Mouse (Mus musculus) gonadal fat pad, adult 2 months (tissue): ENCODE measurements around the gene Tprgl. TPM values are rescaled to one million over a fixed set of nuclear protein-coding genes. Genes with fewer than 3 reads are reported as not detected.

ENCODE experiments used
- DNase-seq: peaks from one replicate; pipeline ENCODE4 v3.0.0-alpha.2; 2012; ENCODE audit warnings: low read depth
- polyA plus RNA-seq: library from polyadenylated mRNA; depleted of rRNA; stranded (reverse); fragments of >200 nt; gene quantifications from 2 replicates; pipeline ENCODE4 v1.2.3, GENCODE M21; 2012

The Tprgl gene
- polyA plus RNA-seq, 1 experiment, result 174 TPM

DNA sequence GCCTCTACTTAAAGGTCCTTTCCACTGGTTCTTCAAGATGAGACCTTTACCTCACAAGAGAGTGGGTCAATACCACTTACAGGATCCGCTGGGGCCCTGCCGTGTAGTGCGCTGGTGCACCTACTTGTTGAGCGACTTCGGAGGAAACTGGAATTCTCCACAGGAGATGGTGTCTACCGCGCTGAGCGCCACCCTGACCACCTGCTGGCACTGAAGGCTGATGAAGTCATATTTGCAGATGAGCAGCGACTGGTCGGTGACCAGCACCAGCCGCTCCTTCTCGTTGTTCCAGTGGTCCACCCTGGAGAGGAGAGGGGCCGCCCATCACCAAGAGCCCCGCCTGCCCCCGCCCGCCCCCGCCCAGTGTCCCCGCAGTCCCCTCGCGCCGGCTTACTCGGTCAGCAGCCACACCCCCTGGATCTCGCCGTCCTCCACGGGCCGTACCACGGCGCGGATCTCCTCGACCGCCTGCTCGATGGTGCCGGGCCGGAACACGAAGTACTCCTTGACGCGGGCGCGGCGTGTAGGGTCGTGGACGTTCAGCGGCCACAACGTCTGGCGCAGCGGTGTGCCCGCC is 417 bp downstream of the Tprgl start:
- DNase-seq, result no peak

DNA sequence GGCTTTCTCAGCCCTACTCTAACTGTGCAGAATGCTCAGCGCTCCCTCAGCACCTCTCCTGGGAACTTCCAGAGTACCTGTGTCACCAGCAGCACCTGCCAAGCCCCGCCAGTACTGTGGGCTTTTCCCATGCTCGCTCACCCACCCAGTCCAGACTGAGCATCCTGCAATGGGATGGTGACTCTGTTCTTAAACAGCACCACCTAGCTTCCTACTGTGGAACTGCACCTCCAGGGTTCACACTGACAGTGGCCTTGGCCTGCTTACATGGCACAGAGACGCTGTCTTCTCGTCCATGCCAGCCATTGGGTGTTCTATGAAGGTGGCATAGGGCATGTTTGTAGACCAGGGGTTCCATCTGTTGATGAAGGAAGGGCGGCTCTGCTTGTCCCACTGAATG is 1.5 kb downstream of the Tprgl start:
- DNase-seq, result no peak

DNA sequence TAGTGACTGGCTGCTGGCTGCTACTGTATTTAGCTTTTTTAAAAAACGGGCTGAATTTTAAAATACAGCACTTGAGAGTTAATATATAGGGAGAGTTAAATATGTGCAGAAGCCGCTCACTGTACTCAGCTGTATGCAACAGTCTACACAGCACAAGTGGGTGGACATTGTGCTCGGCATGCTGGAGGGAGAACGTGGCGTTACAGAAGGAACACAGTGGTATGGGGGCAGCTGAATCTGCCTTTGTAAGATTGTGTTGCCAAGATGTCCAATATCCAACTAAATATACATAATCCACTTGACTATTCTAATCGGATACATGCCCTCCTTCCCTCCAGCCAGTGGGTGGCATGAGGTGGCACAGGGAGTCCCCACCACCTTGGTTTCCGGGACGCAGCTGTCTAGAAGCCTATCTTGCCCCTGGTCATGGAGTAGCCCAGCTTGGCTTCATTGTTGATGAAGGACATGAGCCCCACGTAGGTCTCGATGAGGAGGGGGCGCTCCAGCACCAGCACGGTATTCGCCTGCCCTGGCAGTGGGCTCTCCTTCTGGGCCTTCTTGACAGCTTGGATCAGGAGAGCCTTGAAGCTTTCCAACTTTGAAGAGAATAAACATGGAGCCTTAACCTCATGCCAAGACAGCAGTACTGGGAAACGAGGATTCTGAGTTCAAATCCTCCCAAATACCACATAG is 2.4 kb downstream of the Tprgl start:
- DNase-seq, result no peak

DNA sequence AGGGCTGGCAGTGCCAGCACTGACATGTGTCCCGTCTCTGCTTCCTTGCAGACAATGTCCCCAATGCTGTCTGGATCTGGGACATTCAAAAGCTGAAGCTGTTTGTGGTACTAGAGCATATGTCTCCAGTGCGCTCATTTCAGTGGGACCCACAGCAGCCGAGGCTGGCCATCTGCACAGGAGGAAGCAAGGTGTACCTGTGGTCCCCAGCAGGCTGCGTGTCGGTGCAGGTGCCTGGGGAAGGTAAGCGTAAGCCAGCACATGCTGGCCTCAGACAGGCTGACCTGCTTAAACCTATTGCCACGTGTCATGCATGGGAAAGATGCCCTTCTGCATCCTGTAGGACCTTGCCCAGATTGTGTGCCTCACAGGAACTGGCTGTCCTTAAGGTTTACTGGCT is 4.4 kb downstream of the Tprgl start:
- no peak for DNase-seq

DNA sequence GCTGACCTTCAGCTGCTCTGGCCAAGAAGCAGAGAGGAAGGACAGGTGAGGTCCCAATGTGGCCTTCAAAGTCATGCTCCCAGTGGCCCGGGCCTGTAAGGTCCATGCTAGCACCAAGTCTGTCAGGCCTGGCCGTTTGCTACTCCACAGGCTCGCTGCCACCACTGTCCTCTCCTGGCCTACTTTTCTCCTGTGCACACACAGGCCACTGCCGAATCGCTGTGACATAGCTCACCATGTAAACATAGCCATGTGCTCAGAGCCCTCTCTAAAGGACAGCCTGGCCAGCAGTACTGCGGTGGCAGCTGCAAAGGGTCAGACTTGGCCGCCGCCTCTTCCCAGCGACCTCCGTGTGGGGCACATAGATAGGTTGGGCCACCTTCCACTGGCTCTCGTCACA is 6.4 kb downstream of the Tprgl start:
- DNase-seq, result no peak

DNA sequence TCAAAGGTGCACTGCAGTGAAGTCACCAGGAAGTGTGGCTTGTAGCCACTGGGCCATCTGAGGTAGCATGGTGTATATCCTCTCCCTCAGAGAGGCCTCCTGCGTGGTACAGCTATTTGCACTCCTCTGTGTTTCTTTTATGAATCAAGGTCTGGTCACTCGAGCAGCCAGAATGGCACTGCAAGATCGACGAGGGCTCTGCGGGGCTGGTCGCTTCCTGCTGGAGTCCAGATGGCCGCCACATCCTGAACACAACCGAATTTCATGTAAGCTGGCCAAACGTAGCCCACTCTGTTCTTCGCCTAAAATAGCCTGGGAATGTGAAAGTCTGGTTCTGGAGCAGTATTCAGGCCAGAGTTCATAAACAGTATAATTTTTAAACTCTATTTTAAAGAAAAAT is 14.1 kb downstream of the Tprgl start:
- no peak for DNase-seq

DNA sequence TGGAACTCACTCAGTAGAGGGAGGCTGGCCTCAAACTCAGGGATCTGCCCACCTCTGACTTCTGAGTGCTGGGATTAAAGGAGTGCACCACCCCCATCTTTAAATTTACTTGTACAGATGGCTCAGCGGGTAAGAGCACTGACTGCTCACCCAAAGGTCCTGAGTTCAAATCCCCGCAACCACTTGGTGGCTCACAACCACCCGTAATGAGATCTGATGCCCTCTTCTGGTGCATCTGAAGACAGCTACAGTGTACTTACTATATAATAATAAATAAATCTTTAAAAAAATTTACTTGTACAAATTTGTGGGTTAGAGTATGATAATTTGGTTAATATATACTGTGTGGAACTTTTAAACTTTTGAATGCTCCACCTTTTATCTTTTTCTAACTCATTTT is 15.8 kb downstream of the Tprgl start:
- DNase-seq, result no peak

DNA sequence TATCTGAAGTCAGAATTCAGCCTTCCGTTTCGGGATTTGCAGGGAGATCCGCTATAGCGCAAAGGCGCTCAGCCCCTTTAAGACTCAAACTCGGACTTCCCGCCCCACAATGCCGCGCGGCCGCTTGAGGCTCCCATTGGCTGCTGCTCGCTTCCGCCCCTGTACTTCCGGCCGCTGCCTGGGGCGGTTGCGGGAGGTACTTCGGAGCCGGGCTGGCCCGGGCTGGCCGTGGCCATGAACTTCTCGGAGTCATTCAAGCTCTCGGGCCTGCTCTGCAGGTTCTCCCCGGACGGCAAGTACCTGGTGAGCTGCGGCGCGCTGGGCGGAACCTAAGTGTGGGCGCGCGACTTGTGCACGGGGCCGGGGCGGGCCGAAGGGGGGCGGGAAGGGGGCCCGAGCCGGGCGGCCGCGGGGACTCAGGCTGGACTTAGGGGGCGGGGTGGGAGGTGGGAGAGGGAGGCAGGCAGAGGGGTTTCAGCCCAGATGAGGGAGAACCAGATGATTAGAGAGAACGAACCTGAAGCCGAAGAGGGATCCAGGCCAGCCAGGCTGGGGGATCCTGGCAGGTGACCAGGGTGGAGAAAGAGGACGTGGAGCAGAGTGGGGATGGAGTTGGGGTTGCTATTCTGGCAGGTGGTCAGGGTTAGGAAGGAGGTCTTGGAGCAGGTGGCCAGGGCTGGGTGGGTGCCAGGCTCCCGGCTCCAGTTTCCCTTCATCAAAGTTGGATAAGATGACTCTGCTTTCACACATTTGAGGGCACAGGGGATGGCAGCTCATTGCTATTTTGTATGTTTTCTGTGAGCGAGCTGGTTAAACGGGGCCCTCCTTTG is 18.0 kb downstream of the Tprgl start, which contains the start of gene Wrap73:
Gene Wrap73 (plus strand): TSS at position 162 of the 830 bp plus-strand sequence.
- no peak for DNase-seq

DNA sequence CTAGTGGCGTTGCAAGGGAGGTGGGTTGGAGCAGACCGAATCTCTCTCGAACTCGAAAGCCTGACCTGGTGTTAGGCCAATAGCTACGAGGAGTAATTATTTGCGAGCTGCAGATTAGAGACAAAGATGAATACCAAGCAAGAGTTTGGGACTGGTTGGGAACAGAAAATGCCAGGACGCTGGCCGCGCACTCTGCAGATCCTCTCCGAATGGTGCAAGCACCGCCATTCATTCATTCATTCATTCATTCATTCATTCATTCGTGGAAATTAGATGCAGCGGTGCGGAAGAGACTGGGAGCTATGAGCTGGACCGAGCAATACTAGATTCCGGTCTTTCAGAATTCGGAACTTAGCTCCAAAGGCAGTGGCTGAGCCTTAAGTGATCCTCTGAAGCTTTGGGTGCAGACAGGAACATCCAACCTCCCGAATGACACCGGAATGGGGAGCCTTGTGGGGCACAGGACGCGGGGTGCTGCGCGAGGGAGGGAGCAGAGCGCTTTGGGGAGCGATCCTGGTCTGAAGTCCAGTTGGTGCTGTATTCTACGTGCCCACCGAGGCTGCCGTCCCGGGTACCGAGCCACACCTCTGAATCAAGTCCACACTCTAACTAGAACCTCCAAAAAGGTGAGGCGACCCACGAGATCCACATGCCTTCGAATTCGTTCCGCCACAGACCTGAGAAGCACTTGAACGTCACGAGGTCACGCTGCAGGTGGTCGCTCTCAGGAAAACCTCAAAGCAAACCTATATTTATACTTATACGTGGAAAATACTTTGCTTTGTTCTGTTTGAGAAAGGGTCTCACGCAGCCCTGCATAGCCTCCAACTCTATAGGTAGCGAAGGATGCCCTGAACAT is 19.2 kb downstream of the Tprgl start:
- DNase-seq, result no peak

DNA sequence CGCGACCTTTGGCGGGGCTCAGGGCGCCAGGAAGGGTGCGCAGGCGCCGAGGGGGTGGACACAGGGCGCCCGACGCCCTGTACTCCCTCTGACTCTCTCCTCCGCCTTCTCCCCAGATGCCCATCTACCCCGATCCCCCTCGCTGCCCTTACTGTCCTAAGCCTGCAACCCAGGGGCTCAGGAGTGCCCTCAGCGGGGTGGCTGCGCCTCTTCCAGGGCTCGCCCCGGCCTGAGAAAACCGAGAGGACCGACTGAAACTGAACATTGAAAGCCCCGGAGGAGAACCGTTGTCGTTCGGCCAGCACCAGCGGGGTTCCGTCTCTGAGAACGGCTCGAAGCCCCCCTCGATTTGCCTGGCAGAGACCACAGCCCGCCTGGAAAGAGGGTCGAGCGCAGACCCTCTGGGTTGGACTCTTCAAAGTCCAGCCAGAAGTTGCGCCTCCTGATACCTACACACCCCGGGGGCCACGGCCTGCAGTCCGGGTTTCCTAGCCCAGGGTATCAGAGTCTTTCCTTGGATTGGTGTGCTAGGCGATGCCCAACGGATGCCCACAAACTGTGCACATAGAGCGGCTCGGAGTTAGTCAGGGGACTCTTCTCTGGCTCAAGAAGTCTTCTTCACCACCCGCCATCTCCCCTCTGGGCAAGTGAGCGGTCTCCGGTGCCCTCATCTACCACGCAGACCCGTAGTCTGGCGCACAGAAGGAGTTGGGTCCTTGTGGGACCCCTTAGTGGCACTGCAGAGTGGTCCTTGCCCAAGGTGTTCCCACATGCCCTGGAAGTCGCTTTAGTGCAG is 20.1 kb downstream of the Tprgl start:
- no peak for DNase-seq

DNA sequence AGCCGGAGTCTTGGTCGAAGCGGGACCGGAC is 20.5 kb downstream of the Tprgl start, which contains the start of gene Trp73:
Gene Trp73 (minus strand): TSS at position 27 of the 31 bp plus-strand sequence.
- DNase-seq, result no peak

DNA sequence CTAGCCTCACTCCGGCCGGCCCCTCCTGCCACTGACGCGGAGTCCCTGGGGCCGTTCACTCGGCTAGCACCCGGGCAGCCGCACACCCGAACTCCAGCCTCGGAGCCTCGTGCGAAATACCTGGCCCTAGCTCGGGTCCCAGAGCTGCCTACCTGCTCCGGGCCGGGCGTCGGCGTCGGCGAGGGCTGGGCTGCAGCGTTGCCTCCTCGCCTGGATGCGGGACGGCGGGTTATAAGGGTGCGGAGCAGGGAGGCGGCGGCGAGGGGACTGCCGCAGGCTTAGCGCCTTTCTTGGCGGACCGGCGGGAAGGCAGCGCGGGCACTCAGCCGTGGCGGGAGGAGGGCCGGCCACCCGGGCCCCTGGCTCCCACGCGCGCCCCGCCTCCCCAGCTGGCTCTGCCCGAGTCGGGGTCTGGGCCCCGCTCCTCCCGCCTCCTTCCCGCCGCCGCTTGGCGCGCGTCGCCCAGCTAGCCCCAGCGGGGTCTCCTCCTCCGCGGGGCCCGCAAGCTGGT is 20.7 kb downstream of the Tprgl start:
- no peak for DNase-seq

DNA sequence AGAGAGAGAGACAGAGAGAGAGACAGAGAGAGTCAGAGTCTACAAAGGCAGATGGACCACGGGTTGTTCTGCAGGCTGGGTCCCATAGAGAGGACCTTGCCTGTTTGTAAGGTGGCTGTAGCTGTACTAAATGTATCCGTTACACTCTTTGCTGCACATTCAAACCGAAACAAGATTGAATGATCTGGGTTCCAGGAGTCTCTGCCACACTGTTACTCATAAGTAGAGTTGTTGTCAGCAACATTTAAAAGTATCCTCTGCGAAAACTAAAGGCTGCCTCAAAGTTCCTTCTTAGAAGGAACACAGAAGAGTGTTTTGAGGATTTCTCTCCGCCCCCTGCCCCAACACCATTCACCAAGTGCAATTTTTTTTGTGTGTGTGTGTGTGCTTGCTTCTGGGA is 23.3 kb downstream of the Tprgl start:
- DNase-seq, result no peak

DNA sequence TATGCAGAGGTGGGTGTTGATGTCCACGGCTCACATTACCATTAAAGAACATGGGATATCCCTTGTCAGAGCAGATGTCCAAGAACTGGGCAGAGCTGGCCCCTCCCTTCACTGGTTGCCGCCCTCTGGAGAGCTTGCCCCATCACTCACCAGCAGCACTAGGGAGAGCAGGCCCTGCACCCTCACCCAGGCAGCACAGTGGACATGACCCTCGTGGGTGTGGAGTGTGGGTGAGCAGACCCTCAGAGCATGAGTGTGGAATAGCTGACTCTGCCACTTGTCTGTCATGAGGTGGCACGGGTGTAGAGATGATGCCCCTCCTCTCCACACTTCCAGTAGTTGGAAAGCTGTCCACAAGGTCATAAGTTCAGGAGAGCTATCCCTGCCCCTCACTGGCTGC is 25.7 kb downstream of the Tprgl start:
- DNase-seq, result no peak

DNA sequence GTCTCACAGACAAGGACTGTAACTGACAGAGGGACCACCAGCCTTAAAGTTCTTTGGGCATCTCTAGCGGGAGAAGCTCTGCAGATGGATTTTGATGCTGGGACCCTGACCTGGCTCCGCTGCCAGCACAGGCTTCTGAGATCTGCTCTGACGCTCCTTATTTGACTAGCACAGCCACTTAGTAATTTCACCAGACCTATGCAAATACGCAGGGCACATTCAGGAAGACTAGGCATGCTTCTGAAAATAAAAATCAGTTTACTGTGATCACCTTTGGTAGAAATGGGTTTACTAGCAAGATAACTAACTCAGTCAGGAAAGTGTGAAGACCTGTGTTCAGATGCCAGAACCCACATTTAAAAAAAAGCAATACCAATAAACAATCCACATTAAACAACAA is 28.6 kb downstream of the Tprgl start:
- no peak for DNase-seq

DNA sequence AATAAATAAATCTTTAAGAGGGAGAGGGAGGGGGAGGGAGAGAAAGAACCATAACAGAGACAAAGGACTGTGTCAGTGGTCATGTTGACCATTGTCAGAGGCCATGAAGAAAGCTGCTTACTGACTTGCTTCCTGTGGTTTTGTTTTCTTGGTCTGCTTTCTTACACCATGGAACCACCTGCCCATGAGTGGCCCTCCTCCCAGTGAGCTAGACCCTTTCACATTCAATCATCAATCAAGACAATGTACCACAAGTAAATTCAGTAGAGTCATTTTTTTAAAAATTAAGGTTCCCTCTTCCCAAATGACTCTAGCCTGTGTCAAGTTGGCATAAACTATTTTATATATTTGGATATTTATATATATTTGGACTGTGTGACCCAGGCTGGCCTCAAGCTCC is 30.5 kb downstream of the Tprgl start:
- no peak for DNase-seq

DNA sequence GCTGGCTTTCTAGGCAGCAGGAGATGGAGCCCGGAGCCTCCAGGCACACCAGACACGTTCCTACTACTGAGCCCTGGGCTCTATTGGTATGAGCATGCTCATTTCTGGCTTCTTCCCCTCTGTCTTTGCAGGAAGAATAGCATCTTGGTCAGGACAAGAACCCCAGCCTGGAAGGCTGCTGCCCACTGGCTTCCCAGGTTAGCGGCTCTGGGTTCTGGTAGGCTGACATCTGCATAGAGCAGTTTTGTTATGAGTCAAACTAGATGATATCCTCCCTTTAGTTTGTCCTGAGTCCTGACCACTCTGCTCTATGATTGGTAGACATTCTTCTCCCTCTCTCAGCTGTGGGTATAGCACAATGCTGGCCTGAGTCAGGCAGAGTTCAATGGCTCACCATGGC is 33.2 kb downstream of the Tprgl start:
- DNase-seq, result no peak

DNA sequence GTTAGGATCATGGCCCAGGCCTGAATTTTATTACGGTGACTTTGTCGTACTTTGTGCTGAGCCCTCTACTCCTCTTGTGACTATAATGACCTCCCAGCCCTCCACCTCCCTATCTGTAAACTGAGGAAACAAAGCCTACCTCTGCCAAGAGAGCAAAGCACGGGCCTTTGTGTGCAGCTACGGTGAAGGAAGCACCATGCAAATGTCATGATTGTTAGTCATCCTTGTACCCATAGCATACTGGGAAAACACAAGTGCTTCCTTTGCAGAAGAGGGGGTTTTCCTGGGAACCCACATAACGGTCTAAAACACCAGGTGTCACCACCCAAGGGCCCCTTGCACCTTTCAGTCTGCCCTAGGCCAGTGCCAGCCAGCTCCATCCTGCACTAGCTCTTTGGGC is 35.3 kb downstream of the Tprgl start:
- no peak for DNase-seq

DNA sequence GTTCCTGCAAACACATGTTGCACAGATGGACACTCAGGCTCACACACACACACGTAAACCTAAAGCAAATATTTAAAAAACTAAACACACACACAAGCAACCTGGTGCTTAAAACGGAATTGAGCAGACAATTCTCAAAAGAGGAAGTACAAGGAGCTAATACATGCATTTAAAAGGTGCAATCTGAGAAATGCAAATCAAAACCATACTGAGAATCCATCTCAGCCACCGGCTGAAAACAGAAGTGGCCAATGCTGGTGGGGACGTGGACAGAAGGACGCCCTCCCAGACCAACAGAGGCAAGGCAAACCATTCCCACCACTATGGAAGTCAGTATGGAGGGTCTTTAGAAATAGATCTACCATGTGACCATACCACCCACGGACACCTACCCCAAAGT is 36.9 kb downstream of the Tprgl start:
- DNase-seq, result no peak

DNA sequence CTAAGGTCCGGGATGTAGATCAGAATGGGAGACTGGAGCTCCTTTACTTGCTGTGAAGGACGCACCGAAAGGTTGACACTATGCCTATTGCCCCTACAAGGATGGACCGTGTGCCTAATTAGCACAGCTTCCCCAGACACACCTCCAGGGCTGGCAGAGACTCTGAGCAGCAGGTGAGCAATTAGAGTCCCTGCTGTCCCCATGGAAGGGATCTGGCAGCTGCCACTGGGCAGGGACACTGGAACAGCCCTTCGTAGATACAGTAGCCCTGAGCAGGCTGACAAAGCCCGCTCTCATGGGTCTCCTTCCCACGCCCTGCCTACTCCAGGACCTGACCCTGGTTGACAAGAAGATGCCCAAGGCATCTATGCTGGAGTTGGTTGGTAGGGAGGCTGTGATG is 38.1 kb downstream of the Tprgl start:
- DNase-seq, result no peak

DNA sequence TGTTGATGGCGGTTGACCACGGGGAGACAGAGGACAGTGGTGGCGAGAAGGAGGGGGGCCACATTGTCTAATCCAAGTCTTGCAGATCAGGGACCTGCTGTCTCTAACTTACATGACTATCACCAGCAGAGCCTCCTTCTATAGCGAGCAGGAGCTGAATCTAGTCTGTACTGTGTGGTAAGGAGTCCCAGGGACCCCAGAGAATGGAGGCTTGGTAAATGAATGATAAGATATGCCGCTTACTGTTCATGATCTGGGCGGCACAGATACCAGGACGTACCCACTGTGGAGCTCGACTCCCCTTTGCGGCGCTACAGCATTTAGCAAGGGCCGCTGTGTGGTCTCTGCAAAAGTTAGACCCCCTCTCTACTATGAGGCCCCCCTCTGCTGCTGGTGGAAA is 38.7 kb downstream of the Tprgl start:
- DNase-seq, result no peak

DNA sequence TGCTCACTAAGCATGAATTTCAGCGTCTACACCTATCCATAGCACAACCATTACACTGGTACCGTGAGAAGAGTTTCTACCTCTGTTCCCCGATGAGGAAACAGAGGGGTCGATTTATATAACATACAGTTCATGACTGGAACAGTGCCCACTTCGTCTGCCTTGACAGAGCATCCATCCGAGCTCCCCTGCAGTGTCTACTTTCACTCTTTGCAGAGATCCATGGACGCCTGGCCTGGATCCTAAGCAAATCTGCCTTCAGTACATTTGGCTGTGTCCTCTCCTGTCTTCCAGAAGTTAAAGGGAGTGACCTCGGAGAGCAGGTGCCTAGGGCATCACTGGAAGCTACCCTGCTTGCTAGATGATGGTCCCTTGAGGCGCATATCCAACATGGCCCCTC is 41.3 kb downstream of the Tprgl start:
- DNase-seq, result no peak
